Mouse (Mus musculus) embryonic fibroblast, embryonic 13.5 days (primary cell): ENCODE results near the gene Cmpk1.

Experiments used
- CTCF ChIP-seq: IDR thresholded peaks from 2 replicates; pipeline ENCODE4 v1.5.1; 2011; ENCODE audit warnings: mild to moderate bottlenecking, control low read depth, low read length, moderate library complexity, borderline replicate concordance; ENCODE audit not compliant: insufficient read depth
- POLR2A ChIP-seq: IDR thresholded peaks from 2 replicates; pipeline ENCODE4 v1.6.1; 2011; ENCODE audit warnings: low read depth, mild to moderate bottlenecking, control low read depth, low read length, moderate library complexity

- TF ChIP-seq POLR2A (no peak), CTCF (no peak)
These were observed 13.8 kb downstream of the Cmpk1 start for GRCm38 (mm10) chr4:114973229-114973740.
